Mouse (Mus musculus) embryonic fibroblast, embryonic 13.5 days (primary cell): ENCODE results near the gene Ccdc85c.

Experiments
- CTCF ChIP-seq: IDR thresholded peaks from 2 replicates; pipeline ENCODE4 v1.5.1; 2011; ENCODE audit warnings: mild to moderate bottlenecking, control low read depth, low read length, moderate library complexity, borderline replicate concordance; ENCODE audit not compliant: insufficient read depth
- POLR2A ChIP-seq: IDR thresholded peaks from 2 replicates; pipeline ENCODE4 v1.6.1; 2011; ENCODE audit warnings: low read depth, mild to moderate bottlenecking, control low read depth, low read length, moderate library complexity

- TF ChIP-seq CTCF (no peak), POLR2A (no peak)
Observed at GRCm38 (mm10) chr12:108210623-108211022, 64.6 kb downstream of the Ccdc85c start.
